Mouse (Mus musculus) heart, embryonic 14.5 days (tissue): ENCODE results near the gene Gbx1. TPM values are rescaled to one million over a fixed set of nuclear protein-coding genes. Genes with fewer than 3 reads are reported as not detected.

Source experiments
- ATAC-seq: fragments of 200-750 bp; cut with Nextera tagmentation; 2 replicates; pipeline ENCODE4 v1.8.0; 2017; ENCODE audit warnings: low read depth, moderate TSS enrichment; ENCODE audit not compliant: insufficient number of reproducible peaks, insufficient read depth, low FRiP score
- H3K27ac ChIP-seq, 2 experiments: fragments of 200-500 bp in 1 of 2; fragments of 300-500 bp in 1 of 2; sonication (generic) in 1 of 2; replicated peaks in 1 of 2; 2 replicates each; pipeline ENCODE4 v1.5.1; 2012 to 2014; ENCODE audit warnings: low read depth in 2 of 2, low read length in 2 of 2, control low read depth in 1 of 2, mild to moderate bottlenecking in 1 of 2, mixed read lengths in 1 of 2; ENCODE audit not compliant: control insufficient read depth in 1 of 2, insufficient read depth in 1 of 2
- H3K27me3 ChIP-seq: fragments of 300-500 bp; sonication (generic); 2 replicates; pipeline ENCODE4 v1.6.1; 2014; ENCODE audit warnings: mild to moderate bottlenecking, low read length, control low read depth; ENCODE audit not compliant: control insufficient read depth, insufficient read depth
- H3K36me3 ChIP-seq: fragments of 300-500 bp; sonication (generic); 2 replicates; pipeline ENCODE4 v1.6.1; 2014; ENCODE audit warnings: mild to moderate bottlenecking, control low read depth, low read length, mixed read lengths; ENCODE audit not compliant: control insufficient read depth, insufficient read depth
- H3K4me1 ChIP-seq, 2 experiments: fragments of 200-500 bp in 1 of 2; fragments of 300-500 bp in 1 of 2; sonication (generic) in 1 of 2; 2 replicates each; pipeline ENCODE4 v1.6.1; 2012 to 2014; ENCODE audit warnings: low read length in 2 of 2, control low read depth in 1 of 2, mixed read lengths in 1 of 2; ENCODE audit not compliant: control insufficient read depth in 2 of 2, insufficient read depth in 2 of 2
- H3K4me2 ChIP-seq: fragments of 300-500 bp; sonication (generic); 2 replicates; pipeline ENCODE4 v1.6.1; 2014; ENCODE audit warnings: mild to moderate bottlenecking, low read length
- H3K4me3 ChIP-seq, 2 experiments: fragments of 200-500 bp in 1 of 2; fragments of 300-500 bp in 1 of 2; sonication (generic) in 1 of 2; 2 replicates each; pipeline ENCODE4 v1.5.1; 2012 to 2014; ENCODE audit warnings: low read length in 2 of 2, mild to moderate bottlenecking in 2 of 2, control low read depth in 1 of 2, low read depth in 1 of 2, moderate library complexity in 1 of 2; ENCODE audit not compliant: control insufficient read depth in 1 of 2, insufficient read depth in 1 of 2
- H3K9ac ChIP-seq: fragments of 300-500 bp; sonication (generic); 2 replicates; pipeline ENCODE4 v1.6.1; 2014; ENCODE audit warnings: mild to moderate bottlenecking, low read length
- H3K9me3 ChIP-seq: fragments of 300-500 bp; sonication (generic); 2 replicates; pipeline ENCODE4 v1.6.1; 2016; ENCODE audit warnings: low read length, control low read depth; ENCODE audit not compliant: control insufficient read depth
- WGBS: fragments of 180-500 bp; shearing (Covaris S2); extraction: QIAGEN DNeasy Blood & Tissue Kit; methylation state at CpG from one replicate; pipeline ENCODE4 v1.1.7; 2014; 5-methylcytosine and 5-hydroxymethylcytosine counted together
- polyA plus RNA-seq: library from polyadenylated mRNA; unstranded; fragments of >200 nt; fragmentation: Nextera tagmentation; extraction: Ambion mirVana; gene quantifications from 2 replicates; pipeline ENCODE4 v1.2.1, GENCODE M21; 2014

Gbx1 gene
- polyA plus RNA-seq, 1 experiment from 2014 or later: 0.07 TPM

GRCm38 (mm10) chr5:24524522-24524921 is 2.5 kb downstream of the Gbx1 start:
- H3K9ac ChIP-seq: no peak overlapping the region
- H3K27me3 ChIP-seq: peaks cover 86% of the 10 kb centered on the region
- peaks cover 2 to 12% of the 10 kb centered on the region in 2 experiments; a peak in 3 of 4 replicates for H3K4me1 ChIP-seq
- ATAC-seq: no peak
- no peaks in the 10 kb centered on the region for H3K36me3 ChIP-seq
- H3K9me3 ChIP-seq: no peaks in the 10 kb centered on the region
- 17% methylated on average over 4 of the region's 4 CpGs for WGBS
- H3K4me3 ChIP-seq: no peak overlapping the region
- H3K27ac ChIP-seq: no peak overlapping the region
- no peak overlapping the region for H3K4me2 ChIP-seq

- 57% methylated on average over 8 of the region's 8 CpGs for WGBS
- Histone ChIP-seq H3K9ac (no peak overlapping the region), H3K9me3 (no peaks in the 10 kb centered on the region), H3K27me3 (peaks cover 79% of the 10 kb centered on the region), H3K4me1 (peaks cover 2 to 12% of the 10 kb centered on the region in 2 experiments; a peak in 3 of 4 replicates), H3K27ac (no peak overlapping the region), H3K4me3 (no peak overlapping the region), H3K4me2 (no peak overlapping the region), H3K36me3 (no peaks in the 10 kb centered on the region)
- ATAC-seq: no peak
Observed at GRCm38 (mm10) chr5:24523806-24524205, 3.2 kb downstream of the Gbx1 start.

- no peak overlapping the region for H3K4me2 ChIP-seq
- no peak for ATAC-seq
- WGBS: 68% methylated on average over 8 of the region's 8 CpGs
- H3K9me3 ChIP-seq: no peaks in the 10 kb centered on the region
- H3K4me1 ChIP-seq: peaks cover 0 to 4% of the 10 kb centered on the region in 2 experiments; a peak in 3 of 4 replicates
- H3K27me3 ChIP-seq: peaks cover 58% of the 10 kb centered on the region
- no peak overlapping the region for H3K9ac ChIP-seq
- no peak overlapping the region for H3K27ac ChIP-seq
- no peak overlapping the region for H3K4me3 ChIP-seq
- no peaks in the 10 kb centered on the region for H3K36me3 ChIP-seq
Observed at GRCm38 (mm10) chr5:24521366-24521765, 5.6 kb downstream of the Gbx1 start.

- Histone ChIP-seq H3K27me3 (peaks cover 5% of the 10 kb centered on the region; the same call in 1 of the 2 replicates), H3K4me1 (peaks cover 0 to 2% of the 10 kb centered on the region in 2 experiments; a peak in 1 of 4 replicates), H3K9ac (no peak overlapping the region), H3K27ac (no peak overlapping the region), H3K9me3 (no peaks in the 10 kb centered on the region), H3K36me3 (no peaks in the 10 kb centered on the region), H3K4me2 (no peak overlapping the region), H3K4me3 (no peak overlapping the region)
- WGBS: 29% methylated on average over 8 of the region's 8 CpGs
- ATAC-seq: 0 out of 2 replicates have a peak, but pooled peaks have one; percentile 35
Observed at GRCm38 (mm10) chr5:24512271-24512670, 14.7 kb downstream of the Gbx1 start.

GRCm38 (mm10) chr5:24510635-24511034 is 16.4 kb downstream of the Gbx1 start:
- Histone ChIP-seq H3K4me2 (no peak overlapping the region), H3K9me3 (no peaks in the 10 kb centered on the region), H3K4me1 (peaks cover 0 to 2% of the 10 kb centered on the region in 2 experiments; a peak in 1 of 4 replicates), H3K36me3 (no peaks in the 10 kb centered on the region), H3K27me3 (peaks cover 4% of the 10 kb centered on the region; the same call in 1 of the 2 replicates), H3K9ac (no peak overlapping the region), H3K27ac (no peak overlapping the region), H3K4me3 (no peak overlapping the region)
- ATAC-seq: no peak
- WGBS: 52% methylated on average over 11 of the region's 11 CpGs

- Histone ChIP-seq H3K4me1 (peaks cover 0 to 2% of the 10 kb centered on the region in 2 experiments; a peak in 1 of 4 replicates), H3K36me3 (no peaks in the 10 kb centered on the region), H3K27me3 (peaks cover 19% of the 10 kb centered on the region; the same call in 1 of the 2 replicates), H3K4me3 (no peak overlapping the region), H3K4me2 (no peak overlapping the region), H3K27ac (no peak overlapping the region), H3K9ac (no peak overlapping the region), H3K9me3 (no peaks in the 10 kb centered on the region)
- no peak for ATAC-seq
- WGBS: 86% methylated on average over 7 of the region's 7 CpGs
Observed at GRCm38 (mm10) chr5:24508406-24508805, 18.6 kb downstream of the Gbx1 start.

- H3K4me2 ChIP-seq: no peak overlapping the region
- peaks cover 20% of the 10 kb centered on the region for H3K36me3 ChIP-seq
- peaks cover 0 to 2% of the 10 kb centered on the region in 2 experiments; a peak in 1 of 4 replicates for H3K4me1 ChIP-seq
- ATAC-seq: no peak
- H3K4me3 ChIP-seq: no peak overlapping the region
- peaks cover 15% of the 10 kb centered on the region; the same call in 1 of the 2 replicates for H3K27me3 ChIP-seq
- no peaks in the 10 kb centered on the region for H3K9me3 ChIP-seq
- H3K9ac ChIP-seq: no peak overlapping the region
- H3K27ac ChIP-seq: no peak overlapping the region
- WGBS: 28% methylated on average over 2 of the region's 2 CpGs
Observed at GRCm38 (mm10) chr5:24505513-24505912, 21.5 kb downstream of the Gbx1 start.

GRCm38 (mm10) chr5:24502786-24503185 is 24.2 kb downstream of the Gbx1 start:
- Histone ChIP-seq H3K27me3 (peaks cover 15% of the 10 kb centered on the region; the same call in 1 of the 2 replicates), H3K4me2 (no peak overlapping the region), H3K9me3 (no peaks in the 10 kb centered on the region), H3K4me3 (no peak overlapping the region), H3K4me1 (no peaks in the 10 kb centered on the region; a peak in 1 of 4 replicates), H3K9ac (no peak overlapping the region), H3K36me3 (peaks cover 47% of the 10 kb centered on the region), H3K27ac (no peak overlapping the region)
- no peak for ATAC-seq
- WGBS: 59% methylated on average over 4 of the region's 4 CpGs
